In the genomic region with DNA sequence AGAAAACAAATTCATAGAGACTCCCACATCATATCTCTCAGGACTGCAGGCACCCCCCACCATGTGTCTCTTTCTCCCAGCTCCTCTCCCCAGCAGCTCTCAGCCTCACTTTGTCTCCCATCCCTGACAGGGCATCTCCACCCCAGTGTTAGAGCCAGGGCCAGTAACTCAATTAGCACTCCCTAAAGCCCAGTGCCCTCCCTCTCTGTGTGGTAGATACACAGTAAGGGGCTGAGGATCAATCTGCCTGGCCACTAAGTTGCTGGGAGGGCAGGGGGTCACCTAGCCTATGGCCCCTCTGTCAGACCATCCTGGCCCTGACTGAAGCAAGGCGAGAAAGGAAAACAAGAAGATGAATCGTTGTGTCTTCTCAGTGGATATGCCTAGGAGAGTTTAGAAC, we compare ENCODE assay signal across 19 mouse cellular contexts.
A peak's percentile ranks its signal among the peaks of the same experiment; 100 is the strongest.
DNase-seq lines count a peak whose midpoint lies in the region; ATAC-seq and TF ChIP-seq lines count a peak whose summit lies in the region.
"Had no signal": no experiment of that assay in that cellular context is flagged by ENCODE, and none has a peak within 500 bp of the region (broad histone marks: within the 10 kb centered on the region; RNA-seq: fewer than 3 reads in every experiment).

No protein-coding gene starts in this region.

- peaks cover 22% of the 10 kb centered on the region for H3K4me1 ChIP-seq in heart, embryonic 12.5 days (replicated peaks)
- peaks cover 4% of the 10 kb centered on the region; the same call in 1 of the 2 replicates for H3K4me1 ChIP-seq in lung, embryonic 14.5 days (ENCODE audit: insufficient read depth)
- H3K4me1 ChIP-seq in embryonic facial prominence, embryonic 10.5 days, result peaks cover 35% of the 10 kb centered on the region
- H3K4me1 ChIP-seq: intestine, embryonic 15.5 days had no signal

- 0 out of 2 replicates have a peak, but pooled peaks cover 6% of the 10 kb centered on the region for H3K27me3 ChIP-seq in heart, embryonic 12.5 days (replicated peaks)
- H3K27me3 ChIP-seq in lung, embryonic 14.5 days (ENCODE audit: insufficient read depth, low read length), result no peaks in the 10 kb centered on the region
- H3K27me3 ChIP-seq in embryonic facial prominence, embryonic 10.5 days (replicated peaks; ENCODE audit: low read depth, poor library complexity, severe bottlenecking), result peaks cover 52% of the 10 kb centered on the region
- H3K27me3 ChIP-seq: embryonic facial prominence, embryonic 15.5 days; forebrain, embryonic 15.5 days; intestine, embryonic 15.5 days; liver, embryonic 12.5 days had no signal

- no peak overlapping the region for H3K4me2 ChIP-seq in heart, embryonic 12.5 days
- H3K4me2 ChIP-seq in lung, embryonic 14.5 days, result no peak overlapping the region
- H3K4me2 ChIP-seq: embryonic facial prominence, embryonic 15.5 days; forebrain, embryonic 15.5 days; intestine, embryonic 15.5 days; liver, embryonic 12.5 days; midbrain, embryonic 11.5 days had no signal

- ATAC-seq in heart, embryonic 12.5 days (ENCODE audit: insufficient number of reproducible peaks, low FRiP score), result no peak
- peak; percentile 53; the same call in 1 of the 2 replicates for ATAC-seq in lung, embryonic 14.5 days (ENCODE audit: insufficient read depth)
- no peak for ATAC-seq in megakaryocyte, adult 5-6 weeks (ENCODE audit: poor library complexity, severe bottlenecking)
- ATAC-seq: forebrain, embryonic 15.5 days; intestine, embryonic 15.5 days; liver, embryonic 12.5 days had no signal

- H3K27ac ChIP-seq in heart, embryonic 12.5 days (ENCODE audit: poor library complexity, severe bottlenecking), result peak overlapping the region; percentile 24
- H3K27ac ChIP-seq in lung, embryonic 14.5 days (ENCODE audit: low read depth), result no peak overlapping the region
- no peak overlapping the region for H3K27ac ChIP-seq in embryonic facial prominence, embryonic 10.5 days (replicated peaks)
- H3K27ac ChIP-seq: embryonic facial prominence, embryonic 15.5 days; forebrain, embryonic 15.5 days; heart, adult 2 months; intestine, embryonic 15.5 days; layer of hippocampus, adult 2 months; limb, embryonic 10.5 days; liver, embryonic 12.5 days had no signal

- no peaks in the 10 kb centered on the region for H3K9me3 ChIP-seq in heart, embryonic 12.5 days (replicated peaks)
- no peaks in the 10 kb centered on the region for H3K9me3 ChIP-seq in lung, embryonic 14.5 days (ENCODE audit: low read depth, low read length)
- no peaks in the 10 kb centered on the region for H3K9me3 ChIP-seq in embryonic facial prominence, embryonic 10.5 days
- H3K9me3 ChIP-seq: embryonic facial prominence, embryonic 15.5 days; forebrain, embryonic 15.5 days; intestine, embryonic 15.5 days; limb, embryonic 10.5 days; liver, embryonic 12.5 days had no signal

- DNase-seq in heart, adult 8-10 months (ENCODE audit: low spot score), result no peak
- DNase-seq in lung, embryonic 14.5 days, result no peak
- no peak for DNase-seq in lung, adult 18-20 months
- DNase-seq in embryonic facial prominence, embryonic 10.5 days (ENCODE audit: low spot score), result peak; percentile 20
- no peak for DNase-seq in urinary bladder, postnatal 25 days (ENCODE audit: low spot score)
- DNase-seq: cerebellum, postnatal 36 days; heart, adult 2 months; lung, postnatal 14 days; thymus, postnatal 25 days had no signal

- H3K9ac ChIP-seq in heart, embryonic 12.5 days, result no peak overlapping the region
- no peak overlapping the region for H3K9ac ChIP-seq in lung, embryonic 14.5 days
- H3K9ac ChIP-seq: embryonic facial prominence, embryonic 15.5 days; forebrain, embryonic 15.5 days; intestine, embryonic 15.5 days; liver, embryonic 12.5 days had no signal

- no peak overlapping the region for H3K4me3 ChIP-seq in heart, embryonic 12.5 days
- no peak overlapping the region for H3K4me3 ChIP-seq in lung, embryonic 14.5 days (ENCODE audit: low read depth, low read length)
- no peak overlapping the region for H3K4me3 ChIP-seq in embryonic facial prominence, embryonic 10.5 days
- H3K4me3 ChIP-seq: embryonic facial prominence, embryonic 15.5 days; forebrain, embryonic 15.5 days; heart, adult 2 months; intestine, embryonic 15.5 days; layer of hippocampus, adult 2 months; limb, embryonic 10.5 days; liver, embryonic 12.5 days had no signal

- no peaks in the 10 kb centered on the region for H3K36me3 ChIP-seq in heart, embryonic 12.5 days
- no peaks in the 10 kb centered on the region for H3K36me3 ChIP-seq in lung, embryonic 14.5 days (ENCODE audit: insufficient read depth)
- H3K36me3 ChIP-seq in embryonic facial prominence, embryonic 10.5 days (replicated peaks), result no peaks in the 10 kb centered on the region
- H3K36me3 ChIP-seq: embryonic facial prominence, embryonic 15.5 days; forebrain, embryonic 15.5 days; G1E; intestine, embryonic 15.5 days; limb, embryonic 10.5 days; liver, embryonic 12.5 days had no signal

- no peak for TF ChIP-seq CTCF in lung, embryonic 14.5 days (IDR thresholded peaks at IDR 0.05; ENCODE audit: low read depth)

- 27% methylated on average over 2 of the region's 2 CpGs for WGBS in heart, embryonic 12.5 days
- 25% methylated on average over 2 of the region's 2 CpGs for WGBS in lung, embryonic 14.5 days
- WGBS in embryonic facial prominence, embryonic 10.5 days, result 9% methylated on average over 2 of the region's 2 CpGs
